Mouse (Mus musculus): ENCODE data around the gene Akap8l.

GRCm38 (mm10) chr17:32283341-32283740 is 67.1 kb downstream of the Akap8l start:
- TF ChIP-seq CTCF (IDR thresholded peaks at IDR 0.05) (no peak), POLR2A (IDR thresholded peaks at IDR 0.05; ENCODE audit: insufficient read depth, low read depth, low read length) (no peak), EP300 (IDR thresholded peaks at IDR 0.05; ENCODE audit: insufficient read depth, low read depth, low read length) (no peak)

All from heart, adult 2 months (tissue).